ENCODE assay signal across 8 mouse cellular contexts in the genomic region with DNA sequence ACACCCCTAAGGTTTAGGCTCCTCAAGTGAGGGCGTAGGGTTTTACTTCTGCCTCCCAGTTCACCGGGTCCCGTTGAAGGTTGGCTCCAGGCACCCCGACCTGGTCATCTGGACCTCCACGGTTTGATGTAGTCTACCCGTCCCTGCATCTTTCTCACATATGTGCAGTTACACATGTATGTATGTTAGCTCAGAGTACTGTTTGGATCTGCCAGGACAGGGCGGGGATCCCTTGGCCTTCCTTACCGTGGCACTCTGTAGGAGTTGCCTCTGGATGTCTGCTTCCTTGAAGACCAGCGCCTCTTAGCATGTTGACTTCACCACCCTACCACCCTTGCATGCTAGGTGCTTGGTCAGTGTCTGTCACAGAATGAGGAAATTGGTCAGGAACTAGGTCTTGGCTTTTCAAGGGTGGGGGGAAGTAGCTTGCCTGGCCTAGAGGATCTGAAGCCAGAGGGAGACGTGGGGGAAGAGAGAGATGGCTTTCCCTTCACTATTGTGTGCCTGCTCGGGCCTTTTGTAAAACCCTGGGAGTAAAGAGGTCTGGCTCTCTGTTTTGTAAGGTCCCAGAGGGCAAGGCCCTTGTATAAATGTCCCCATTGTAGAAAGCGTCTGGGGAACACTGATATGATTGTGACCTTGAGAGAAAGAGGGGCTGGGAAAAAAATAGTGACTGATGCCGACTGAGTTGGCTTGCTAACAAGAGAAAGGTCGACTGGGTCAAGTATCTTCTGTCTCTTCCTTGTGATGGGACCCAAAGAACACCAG. TPM values are rescaled to one million over a fixed set of nuclear protein-coding genes. Genes with fewer than 3 reads are reported as not detected.
DNase-seq lines count a peak whose midpoint lies in the region; ATAC-seq and TF ChIP-seq lines count a peak whose summit lies in the region.

No protein-coding gene starts in this region.

- H3K9me3 ChIP-seq in lung, postnatal 0 days (ENCODE audit: low read length): no peaks in the 10 kb centered on the region

- peaks cover 5% of the 10 kb centered on the region for H3K4me1 ChIP-seq in brown adipose tissue, adult 24 weeks (ENCODE audit: control insufficient read depth, insufficient read depth, insufficient read length, low read length)
- H3K4me1 ChIP-seq in lung, postnatal 0 days (ENCODE audit: insufficient read depth, low read depth, low read length): peaks cover 12% of the 10 kb centered on the region; the same call in 1 of the 2 replicates
- H3K4me1 ChIP-seq in olfactory bulb, adult 2 months (ENCODE audit: control insufficient read depth, insufficient read depth, low read length): peaks cover 31% of the 10 kb centered on the region

- peak overlapping the region; percentile 75 for H3K4me3 ChIP-seq in brown adipose tissue, adult 24 weeks (ENCODE audit: insufficient read depth, low read depth, low read length)
- peak overlapping the region; percentile 75 for H3K4me3 ChIP-seq in lung, postnatal 0 days (ENCODE audit: low read depth, low read length)
- H3K4me3 ChIP-seq in olfactory bulb, adult 2 months (ENCODE audit: insufficient read depth, low read depth, low read length): peak overlapping the region; percentile 96

- no peaks in the 10 kb centered on the region for H3K36me3 ChIP-seq in lung, postnatal 0 days (ENCODE audit: insufficient read depth, low read length)

- no peak for TF ChIP-seq EP300 in lung, postnatal 0 days (IDR thresholded peaks at IDR 0.05)

- peak; percentile 25 for ATAC-seq in lung, postnatal 0 days

- WGBS in lung, postnatal 0 days: 4% methylated on average over 14 of the region's 14 CpGs
- WGBS in olfactory bulb, adult 2 months: 5% methylated on average over 14 of the region's 14 CpGs

- intact Hi-C loops in gastrocnemius, postnatal 36 days (cut with DNase I): loop anchor here (5.0 kb wide), 1 partner anchor 37 kb away; no protein-coding TSS in a partner anchor
- intact Hi-C loops in left cerebral cortex, postnatal 4 days (cut with DNase I): no loop called here

- H3K27me3 ChIP-seq in lung, postnatal 0 days (replicated peaks; ENCODE audit: insufficient read depth, low read length): no peaks in the 10 kb centered on the region

- H3K27ac ChIP-seq in brown adipose tissue, adult 24 weeks (replicated peaks; ENCODE audit: low read depth, low read length): peak overlapping the region; percentile 98
- peak overlapping the region; percentile 97 for H3K27ac ChIP-seq in lung, postnatal 0 days (ENCODE audit: low read length)
- peak overlapping the region; percentile 100 for H3K27ac ChIP-seq in olfactory bulb, adult 2 months (ENCODE audit: insufficient read depth, low read depth, low read length)

- peak; percentile 33 for DNase-seq in gastrocnemius, adult 18-20 months (ENCODE audit: low spot score)
- DNase-seq in gastrocnemius, postnatal 36 days: no peak
- peak; percentile 38 for DNase-seq in heart, adult 8-10 months (ENCODE audit: low spot score)
- peak; percentile 48 for DNase-seq in kidney, adult 9 months
- DNase-seq in lung, postnatal 0 days (ENCODE audit: low spot score): peak; percentile 66
- no peak for DNase-seq in left cerebral cortex, postnatal 4 days

- H3K4me2 ChIP-seq in lung, postnatal 0 days (replicated peaks; ENCODE audit: low read depth, low read length): peak overlapping the region; percentile 56

- TF ChIP-seq CTCF in lung, postnatal 0 days (IDR thresholded peaks at IDR 0.05): no peak
- no peak for TF ChIP-seq CTCF in olfactory bulb, adult 2 months (IDR thresholded peaks at IDR 0.05; ENCODE audit: insufficient read depth, low read depth, low read length)

- TF ChIP-seq POLR2A in olfactory bulb, adult 2 months (IDR thresholded peaks at IDR 0.05; ENCODE audit: insufficient read depth, low read depth, low read length): no peak

- H3K9ac ChIP-seq in lung, postnatal 0 days (replicated peaks; ENCODE audit: low read depth): peak overlapping the region; percentile 73

RNA-seq across cellular contexts. Expression of a gene that starts 0.9 kb away (rescaled TPM):
- 10 to 100 TPM; 11.0 to 12.5 TPM for total RNA-seq in gastrocnemius, adult 18-20 months (2021)
- total RNA-seq in gastrocnemius, postnatal 36 days (2021): 10 to 100 TPM; 11.9 to 16.4 TPM
- 4.8 and 5.7 TPM in 2 replicates for polyA plus RNA-seq in brown adipose tissue, adult 24 weeks (2012; ENCODE audit: insufficient read depth, insufficient read length, missing spikeins)
- total RNA-seq in heart, adult 8-10 months (2022): 10 to 100 TPM; 17.7 to 24.7 (median 23.3) TPM
- 18.1 and 19.1 TPM in 2 replicates for polyA plus RNA-seq in lung, postnatal 0 days (2015; fragmentation: Nextera tagmentation; extraction: Ambion mirVana)
- polyA plus RNA-seq in olfactory bulb, adult 2 months (2012; ENCODE audit: insufficient read depth, insufficient read length, low replicate concordance, missing spikeins): not detected in 2 replicates
- total RNA-seq in left cerebral cortex, postnatal 4 days (2021): 10 to 100 TPM; 27.7 to 36.2 TPM

RNA-seq across cellular contexts. Expression of a gene that starts 39.7 kb away (rescaled TPM):
- 1 to 10 TPM in 1 of 2 experiments, under 1 TPM in 1; 0.43 to 1.2 TPM for total RNA-seq in gastrocnemius, adult 18-20 months (2021)
- total RNA-seq in gastrocnemius, postnatal 36 days (2021): under 1 TPM; 0.64 to 0.96 TPM
- 0.36 and 0.50 TPM in 2 replicates for polyA plus RNA-seq in brown adipose tissue, adult 24 weeks (2012; ENCODE audit: insufficient read depth, insufficient read length, missing spikeins)
- total RNA-seq in heart, adult 8-10 months (2022): 1 to 10 TPM; 2.9 to 6.2 (median 4.5) TPM
- polyA plus RNA-seq in lung, postnatal 0 days (2015; fragmentation: Nextera tagmentation; extraction: Ambion mirVana): 3.0 and 3.9 TPM in 2 replicates
- polyA plus RNA-seq in olfactory bulb, adult 2 months (2012; ENCODE audit: insufficient read depth, insufficient read length, low replicate concordance, missing spikeins): 65.1 TPM in 1 of 2 replicates, not detected in the other
- 10 to 100 TPM; 80.4 to 83.1 TPM for total RNA-seq in left cerebral cortex, postnatal 4 days (2021)

RNA-seq across cellular contexts. Expression of a gene that starts 42.2 kb away (rescaled TPM):
- total RNA-seq in gastrocnemius, adult 18-20 months (2021): 10 to 100 TPM; 37.2 to 48.3 TPM
- total RNA-seq in gastrocnemius, postnatal 36 days (2021): 10 to 100 TPM; 43.5 to 51.8 TPM
- 424 and 522 TPM in 2 replicates for polyA plus RNA-seq in brown adipose tissue, adult 24 weeks (2012; ENCODE audit: insufficient read depth, insufficient read length, missing spikeins)
- total RNA-seq in heart, adult 8-10 months (2022): 100 to 1,000 TPM; 125 to 157 (median 135) TPM
- polyA plus RNA-seq in lung, postnatal 0 days (2015; fragmentation: Nextera tagmentation; extraction: Ambion mirVana): 554 and 577 TPM in 2 replicates
- polyA plus RNA-seq in olfactory bulb, adult 2 months (2012; ENCODE audit: insufficient read depth, insufficient read length, low replicate concordance, missing spikeins): 3,528 TPM in 1 of 2 replicates, not detected in the other
- total RNA-seq in left cerebral cortex, postnatal 4 days (2021): 100 to 1,000 TPM; 535 to 552 TPM

RNA-seq across cellular contexts. Expression of a gene that starts 42.7 kb away (rescaled TPM):
- 10 to 100 TPM; 54.8 to 60.6 TPM for total RNA-seq in gastrocnemius, adult 18-20 months (2021)
- total RNA-seq in gastrocnemius, postnatal 36 days (2021): 10 to 100 TPM; 36.2 to 42.2 TPM
- polyA plus RNA-seq in brown adipose tissue, adult 24 weeks (2012; ENCODE audit: insufficient read depth, insufficient read length, missing spikeins): 47.9 and 62.7 TPM in 2 replicates
- total RNA-seq in heart, adult 8-10 months (2022): 100 to 1,000 TPM in 2 of 4 experiments, 10 to 100 TPM in 2; 91.7 to 111 (median 98.9) TPM
- polyA plus RNA-seq in lung, postnatal 0 days (2015; fragmentation: Nextera tagmentation; extraction: Ambion mirVana): 34.4 and 35.3 TPM in 2 replicates
- 72.7 TPM in 1 of 2 replicates, not detected in the other for polyA plus RNA-seq in olfactory bulb, adult 2 months (2012; ENCODE audit: insufficient read depth, insufficient read length, low replicate concordance, missing spikeins)
- total RNA-seq in left cerebral cortex, postnatal 4 days (2021): 100 to 1,000 TPM; 175 to 191 TPM

Comparison
In these comparisons a context has a peak if more than half of its experiments do, and no peak if none do; other contexts are left out.
1. DNase-seq: peak in gastrocnemius, adult 18-20 months (single experiment), heart, adult 8-10 months (single experiment), kidney, adult 9 months (single experiment) and lung, postnatal 0 days (single experiment); none in gastrocnemius, postnatal 36 days (0 of 2) and left cerebral cortex, postnatal 4 days (single experiment).
2. RNA of a gene that starts 39.7 kb away (total RNA-seq): 80.4 to 83.1 TPM in left cerebral cortex, postnatal 4 days; 2.9 to 6.2 TPM in heart, adult 8-10 months, 0.43 to 1.2 TPM in gastrocnemius, adult 18-20 months and 0.64 to 0.96 TPM in gastrocnemius, postnatal 36 days; every median in the first group is over 10 times any median in the second.
3. Peak in every context shown above with its lines, with median percentiles within 50 percentile points of each other: H3K27ac ChIP-seq and H3K4me3 ChIP-seq.